Mouse (Mus musculus) retina, embryonic 14.5 days (tissue): Measurements from ENCODE around the gene Cdh22.
A peak's percentile ranks its signal among the peaks of the same experiment; 100 is the strongest.

Experiments
- DNase-seq: peaks from one replicate; pipeline ENCODE4 v3.0.0-alpha.2; 2015; ENCODE audit warnings: low spot score

Gene Cdh22

DNA sequence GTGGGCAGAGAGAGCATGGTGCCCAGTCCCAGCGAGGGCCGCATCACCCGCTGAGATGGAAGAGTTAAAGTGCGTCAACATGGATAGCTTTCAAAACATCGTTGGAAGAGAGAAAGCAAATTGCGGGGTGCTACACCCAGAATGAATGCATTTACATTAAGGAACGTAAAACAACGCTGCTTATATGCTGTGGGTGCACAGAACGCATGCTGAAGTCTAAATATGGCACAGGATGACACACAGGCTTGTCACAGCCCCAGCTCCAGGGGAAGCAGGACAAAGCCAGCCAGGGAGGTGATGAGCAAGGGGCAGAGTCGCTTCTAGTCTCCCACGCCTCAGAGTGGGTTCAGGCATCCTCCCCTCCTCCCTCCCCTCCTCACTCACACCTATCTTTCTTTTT, 27.0 kb downstream of the Cdh22 start:
- no peak for DNase-seq

DNA sequence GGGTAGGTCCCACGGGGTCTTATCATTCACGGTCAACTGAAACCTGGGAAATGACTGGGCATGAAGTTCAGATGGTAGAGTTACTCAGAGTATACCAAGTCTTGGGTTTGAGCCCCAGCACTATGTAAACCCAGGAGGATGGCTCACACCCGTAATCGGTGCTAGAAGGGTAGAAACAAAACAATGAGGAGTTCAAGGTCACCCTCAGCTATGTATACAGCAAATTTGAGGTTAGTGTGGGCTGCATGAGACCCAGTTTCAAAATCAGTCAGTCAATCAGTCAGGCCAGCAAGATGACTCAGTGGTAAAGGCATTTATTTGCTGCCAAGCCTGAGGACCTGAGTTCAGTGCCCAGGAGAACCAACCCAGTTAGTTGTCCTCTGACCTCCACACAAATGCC, 27.6 kb downstream of the Cdh22 start:
- DNase-seq: no peak

DNA sequence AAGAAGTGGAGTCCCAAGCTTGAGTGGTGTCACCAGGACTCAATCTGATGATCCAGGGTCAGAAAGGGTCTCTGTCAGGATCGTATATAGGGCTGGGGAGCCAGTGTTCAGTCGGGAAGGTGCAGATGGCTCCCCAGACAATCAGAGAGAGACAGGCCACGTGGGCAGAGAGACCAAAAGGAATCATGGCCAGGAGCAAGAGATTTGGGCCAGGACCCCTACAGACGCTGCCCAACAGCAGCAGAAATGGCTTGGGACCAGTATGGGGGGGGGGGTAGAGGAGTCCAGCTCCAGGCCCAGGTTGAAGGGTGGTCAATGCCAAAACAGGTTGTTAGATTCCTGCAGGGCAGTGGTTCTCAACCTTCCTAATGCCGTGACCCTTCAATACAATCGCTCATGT, 29.2 kb downstream of the Cdh22 start:
- no peak for DNase-seq

DNA sequence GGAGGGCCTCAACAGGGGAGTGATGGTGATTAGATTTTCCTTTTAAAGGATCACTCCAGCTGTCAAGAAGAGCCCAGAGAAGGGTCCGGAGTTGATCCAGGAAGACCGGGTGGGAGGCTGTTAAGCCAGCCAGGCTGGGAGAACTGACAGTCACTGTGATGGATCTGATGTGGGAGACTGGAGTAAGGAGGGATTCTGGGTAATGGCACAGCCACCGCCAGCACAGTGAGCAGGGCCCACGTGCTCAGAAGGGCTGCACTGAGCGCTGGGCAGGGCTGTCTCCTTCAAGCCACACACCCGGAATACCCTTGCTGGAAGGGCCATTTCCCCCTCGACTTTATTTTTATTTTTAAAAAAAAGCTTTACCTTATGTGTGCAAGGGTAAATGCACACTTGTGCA, 29.7 kb downstream of the Cdh22 start:
- no peak for DNase-seq

DNA sequence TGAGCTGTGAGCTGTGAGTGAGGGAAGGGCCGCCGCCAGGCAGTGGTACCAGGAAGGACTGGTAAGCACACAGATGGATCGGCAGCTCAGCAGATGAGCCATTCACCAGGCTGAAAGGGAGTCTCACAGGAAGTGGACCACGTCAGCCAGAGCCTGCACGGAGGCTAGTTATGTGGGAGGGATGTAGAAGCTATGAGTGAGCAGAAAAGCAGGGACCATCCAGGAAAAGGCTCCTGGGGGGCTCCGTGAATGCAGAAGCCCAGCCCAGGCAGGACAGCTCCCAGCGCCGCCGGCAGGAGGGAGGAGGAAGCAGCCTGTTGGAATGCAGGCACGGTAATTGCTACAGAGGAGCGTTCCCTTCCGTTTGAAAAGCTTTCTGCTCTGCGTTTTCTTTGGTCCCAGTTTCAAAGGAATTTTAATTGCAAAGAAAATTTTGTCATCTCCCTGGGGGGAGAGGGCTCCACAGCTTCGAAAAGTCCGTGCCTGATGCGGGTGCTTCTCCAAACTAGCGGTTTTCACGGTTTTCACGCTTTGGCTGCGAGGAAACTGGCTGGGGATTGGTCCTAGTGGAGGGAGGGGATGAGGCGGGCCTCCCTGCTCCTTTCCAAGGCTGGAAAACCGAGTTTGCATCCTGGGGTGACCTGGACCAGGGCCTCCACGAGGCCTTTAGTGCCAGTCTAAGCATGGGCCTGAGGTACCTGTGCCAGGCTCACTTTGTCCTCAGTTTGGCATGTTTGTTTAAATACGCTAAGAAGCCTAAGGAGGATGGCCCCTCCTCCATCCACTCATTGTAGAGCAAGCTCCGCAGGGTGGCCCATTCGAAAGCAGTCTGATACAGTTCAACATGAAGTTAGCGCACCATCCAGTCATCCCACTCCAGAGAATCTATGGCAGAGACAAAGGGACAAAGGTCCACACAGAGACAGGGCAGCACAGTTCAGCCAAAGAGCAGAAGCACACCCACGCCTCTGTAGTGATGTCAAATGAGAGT, 32.6 kb downstream of the Cdh22 start:
- DNase-seq: peak; percentile 59

DNA sequence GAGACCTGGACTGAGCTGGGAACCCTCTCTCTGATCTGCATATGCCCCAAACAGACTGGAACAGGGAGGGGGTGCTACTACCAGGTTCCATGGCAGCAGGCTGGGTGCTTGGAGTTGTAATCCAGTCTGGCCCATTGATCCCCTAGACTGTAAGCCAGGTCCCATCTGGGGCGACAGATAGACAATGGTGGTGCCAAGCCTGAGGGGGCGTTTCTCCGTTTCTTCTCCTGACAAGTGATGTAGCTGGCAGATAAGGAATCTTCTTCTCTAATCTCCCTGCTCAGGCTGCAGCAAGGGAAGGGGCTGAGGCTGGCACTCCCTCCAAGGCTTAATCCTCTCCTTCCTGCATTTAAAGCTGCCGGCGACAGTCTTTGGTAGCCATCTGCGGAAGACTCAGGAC, 37.1 kb downstream of the Cdh22 start:
- no peak for DNase-seq

DNA sequence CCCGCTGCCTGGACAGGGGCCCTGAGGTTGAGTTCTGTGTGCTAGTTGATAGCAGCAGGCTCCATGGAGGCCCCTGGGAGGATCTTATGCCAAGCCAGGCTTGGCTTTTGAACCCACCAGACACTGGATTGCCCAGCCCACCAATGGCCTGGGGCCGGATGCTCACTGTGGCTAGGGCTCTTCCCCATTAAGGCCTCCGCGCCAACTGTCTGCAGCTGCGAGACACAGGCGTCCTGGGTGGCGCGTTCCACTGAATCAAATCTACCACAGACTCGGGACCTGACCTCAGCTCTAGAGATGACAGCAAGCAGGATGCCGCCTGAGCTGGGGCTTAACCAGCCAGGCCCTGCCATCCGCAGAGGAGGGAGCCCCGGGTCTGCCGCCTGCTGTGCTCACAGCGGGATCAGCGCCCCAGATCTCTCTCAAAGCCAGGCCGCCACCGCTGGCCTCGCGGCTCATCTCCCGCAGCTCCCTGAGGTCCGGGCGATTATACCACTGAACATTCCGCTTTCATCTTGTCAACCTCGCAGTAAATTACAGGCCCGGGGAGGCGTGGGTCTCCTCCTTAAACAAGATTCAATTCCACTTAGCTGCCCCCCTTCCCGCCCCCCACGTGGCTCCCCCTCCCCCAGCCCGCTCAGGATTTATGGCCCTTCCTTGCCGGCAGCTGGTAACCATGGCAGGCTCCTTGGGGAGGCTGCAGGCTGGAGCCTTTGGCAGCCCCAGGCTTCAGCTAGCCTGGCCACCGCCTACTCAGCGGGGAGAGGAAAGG, 39.1 kb downstream of the Cdh22 start:
- DNase-seq: peak; percentile 71

DNA sequence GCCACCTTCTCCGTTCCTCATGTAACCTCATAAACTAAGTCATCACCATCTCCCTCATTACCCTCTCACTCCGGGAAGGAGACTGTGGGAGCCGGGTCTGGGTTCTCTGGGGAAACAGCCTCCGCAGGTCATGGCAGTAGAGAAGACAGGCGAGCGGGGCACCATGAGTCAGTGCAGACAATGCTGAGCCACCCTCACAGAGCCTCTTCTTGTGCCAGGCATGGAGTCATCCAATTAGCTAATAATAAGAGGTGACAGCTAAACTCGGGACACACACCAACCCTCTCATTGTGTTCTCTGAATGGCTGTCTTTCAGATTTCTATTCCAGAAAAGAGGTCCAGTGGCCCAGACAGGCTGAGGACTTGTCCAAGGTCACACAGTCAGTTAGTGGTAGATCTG, 43.2 kb downstream of the Cdh22 start:
- no peak for DNase-seq

DNA sequence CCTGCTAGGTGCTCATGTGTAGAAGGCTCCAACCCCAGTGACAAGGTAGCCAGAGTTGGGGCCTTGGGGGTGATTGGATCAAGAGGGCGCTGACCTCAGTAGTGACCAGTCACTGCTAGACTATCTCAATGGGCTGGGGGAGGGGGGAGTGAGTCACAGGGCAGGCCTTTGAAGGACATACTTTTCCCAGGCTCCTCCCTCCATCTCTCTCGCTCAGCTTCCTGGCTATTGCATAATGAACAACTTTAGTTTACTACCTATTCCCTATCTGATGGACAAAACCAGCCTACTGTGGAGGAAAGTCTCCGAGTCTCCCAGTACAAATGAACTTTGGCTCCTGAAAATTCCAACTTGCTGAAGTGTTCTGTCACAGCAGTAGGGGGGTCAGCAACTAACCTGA, 45.1 kb downstream of the Cdh22 start:
- no peak for DNase-seq

DNA sequence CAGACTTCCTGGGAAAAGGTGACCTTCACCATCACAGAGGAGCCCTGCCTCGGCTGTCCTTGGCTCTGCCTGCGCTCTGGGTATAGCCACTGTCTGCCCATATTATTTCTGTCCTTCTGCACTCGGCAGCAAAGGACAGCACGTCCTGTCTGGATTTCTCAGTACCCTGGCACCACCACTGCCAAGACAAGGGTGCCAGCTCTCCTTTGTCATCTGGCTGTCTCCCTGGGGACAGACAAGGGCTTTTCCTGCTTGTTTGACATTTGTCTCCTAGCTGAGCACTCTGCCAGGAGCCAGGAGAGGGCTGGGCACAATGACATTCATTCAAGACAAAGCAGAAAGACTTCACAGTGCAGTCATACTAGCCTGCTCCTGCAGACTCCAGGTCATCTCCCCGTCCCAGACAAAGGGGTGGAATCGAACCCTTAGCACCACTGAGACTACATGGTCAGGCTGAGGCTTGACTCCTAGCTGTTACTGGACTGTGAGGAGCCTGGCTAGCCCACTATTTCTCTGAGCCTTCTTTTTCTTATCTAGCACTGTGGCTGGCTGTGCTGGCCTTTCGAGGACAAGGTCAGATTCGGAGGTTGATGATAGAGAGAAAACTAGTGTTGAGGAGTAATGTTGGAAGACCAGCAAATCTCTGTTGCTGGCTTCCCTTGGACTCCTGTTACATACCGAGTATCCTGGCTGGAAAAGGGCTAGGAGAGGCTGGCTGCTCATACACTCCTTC, 46.8 kb downstream of the Cdh22 start:
- no peak for DNase-seq

DNA sequence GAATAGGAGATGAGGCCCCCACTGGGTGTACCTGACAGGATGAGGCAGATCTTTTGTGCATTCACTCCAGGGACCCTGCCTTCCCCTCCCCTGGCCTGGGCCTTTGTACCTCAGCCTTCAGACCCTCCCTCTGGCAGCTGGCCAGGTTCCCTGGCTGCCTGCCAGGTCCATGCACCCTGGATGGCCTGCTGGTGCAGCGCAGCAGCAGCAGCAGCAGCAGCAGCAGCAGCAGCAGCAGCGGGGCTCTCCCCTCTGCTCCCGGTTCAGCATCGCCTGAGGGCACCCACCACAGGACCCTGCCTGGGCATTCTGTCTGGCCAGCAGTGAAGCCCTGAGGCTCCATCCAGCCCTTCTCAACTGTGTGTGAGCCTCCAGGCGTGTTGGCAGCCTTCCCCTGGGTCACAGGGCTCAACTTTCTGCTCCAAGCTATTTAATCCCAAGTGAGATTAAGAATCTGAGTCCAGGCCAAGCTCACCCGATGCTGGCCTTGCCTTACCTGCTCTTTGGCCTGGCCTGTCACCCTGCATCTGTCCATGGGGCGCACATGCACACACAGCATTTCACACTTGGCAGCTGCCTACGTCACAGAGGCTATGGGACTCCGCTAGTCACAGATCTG, 50.5 kb downstream of the Cdh22 start:
- peak; percentile 62 for DNase-seq

DNA sequence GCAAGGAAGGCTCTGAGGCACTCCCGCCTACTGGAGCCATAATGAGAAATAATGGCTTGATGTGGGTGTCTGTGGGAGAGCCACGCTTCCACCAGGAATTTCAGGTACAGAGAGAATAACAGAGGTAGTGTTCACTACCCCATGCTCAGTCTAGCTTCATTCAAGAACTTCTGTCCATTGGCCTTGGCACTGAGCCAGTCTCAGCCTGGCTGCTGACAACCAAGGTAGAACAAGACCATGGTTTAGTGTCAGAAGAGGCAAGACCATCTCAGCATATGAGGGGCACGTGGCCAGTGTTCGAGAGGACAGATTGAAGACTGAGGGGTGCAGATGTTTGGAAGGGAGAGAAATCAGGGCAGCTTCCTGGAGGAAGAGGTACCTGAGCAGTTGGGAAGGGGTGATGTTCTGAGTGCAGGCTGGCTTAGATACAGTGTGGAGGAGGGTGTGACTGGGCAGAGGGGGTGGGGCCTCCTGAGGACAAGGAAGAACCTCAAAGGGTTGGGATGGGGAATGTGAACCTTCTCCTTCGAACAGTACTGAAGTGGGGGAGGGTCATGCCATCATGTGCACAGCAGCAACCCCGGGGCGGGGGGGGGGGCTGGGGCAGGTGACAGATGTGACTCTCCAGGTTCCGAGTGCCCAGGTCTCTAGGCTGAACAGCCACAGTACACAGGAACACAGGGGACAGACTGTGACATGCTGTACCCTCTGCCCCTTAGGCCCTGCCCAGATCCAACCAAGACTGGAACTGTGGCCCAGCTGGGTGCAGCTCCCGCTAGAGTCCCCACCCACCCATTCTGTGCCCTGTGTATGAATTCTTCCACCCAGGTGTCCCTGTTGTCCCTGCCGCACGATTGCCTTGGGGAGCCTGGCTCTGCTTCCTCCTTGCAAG, 52.3 kb downstream of the Cdh22 start:
- no peak for DNase-seq

DNA sequence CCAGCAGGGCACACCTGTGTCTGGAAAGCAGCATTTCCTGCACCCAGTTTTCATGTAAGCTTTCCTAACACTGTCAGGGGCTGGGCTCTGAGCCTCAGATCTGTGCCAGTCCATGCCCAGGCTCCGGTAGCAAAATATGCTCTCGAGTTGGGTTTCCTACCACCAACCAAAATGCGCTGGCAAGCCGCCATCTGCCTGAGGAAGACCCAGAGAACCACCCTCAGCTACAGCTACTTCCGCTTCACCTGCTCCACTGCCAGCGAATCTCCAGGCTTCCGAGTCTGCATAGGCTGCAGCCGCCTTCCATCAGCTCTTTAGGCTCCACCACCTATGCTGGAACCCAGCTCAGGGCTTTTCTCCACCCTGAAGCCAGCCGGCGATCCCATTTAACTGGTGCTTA, 55.4 kb downstream of the Cdh22 start:
- no peak for DNase-seq

DNA sequence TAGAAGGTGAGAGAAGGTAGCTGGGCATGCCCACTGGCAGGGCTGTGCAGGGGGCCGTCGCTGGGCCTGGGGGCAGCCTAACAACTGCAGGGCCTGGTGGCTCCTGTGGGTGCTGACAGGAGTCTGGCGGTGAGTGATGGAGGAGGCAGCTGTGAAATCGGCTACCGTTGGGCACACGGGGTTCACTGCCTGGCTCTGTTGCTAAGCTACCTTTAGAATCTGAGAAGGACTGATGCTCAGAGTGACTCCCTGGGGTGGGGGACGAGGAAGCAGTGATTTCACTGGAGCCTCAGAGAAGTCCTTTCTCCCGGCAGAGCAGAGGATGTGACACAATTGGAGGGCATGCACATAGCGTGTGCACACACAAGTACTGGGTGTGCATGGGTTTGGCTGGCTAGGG, 57.7 kb downstream of the Cdh22 start:
- no peak for DNase-seq

DNA sequence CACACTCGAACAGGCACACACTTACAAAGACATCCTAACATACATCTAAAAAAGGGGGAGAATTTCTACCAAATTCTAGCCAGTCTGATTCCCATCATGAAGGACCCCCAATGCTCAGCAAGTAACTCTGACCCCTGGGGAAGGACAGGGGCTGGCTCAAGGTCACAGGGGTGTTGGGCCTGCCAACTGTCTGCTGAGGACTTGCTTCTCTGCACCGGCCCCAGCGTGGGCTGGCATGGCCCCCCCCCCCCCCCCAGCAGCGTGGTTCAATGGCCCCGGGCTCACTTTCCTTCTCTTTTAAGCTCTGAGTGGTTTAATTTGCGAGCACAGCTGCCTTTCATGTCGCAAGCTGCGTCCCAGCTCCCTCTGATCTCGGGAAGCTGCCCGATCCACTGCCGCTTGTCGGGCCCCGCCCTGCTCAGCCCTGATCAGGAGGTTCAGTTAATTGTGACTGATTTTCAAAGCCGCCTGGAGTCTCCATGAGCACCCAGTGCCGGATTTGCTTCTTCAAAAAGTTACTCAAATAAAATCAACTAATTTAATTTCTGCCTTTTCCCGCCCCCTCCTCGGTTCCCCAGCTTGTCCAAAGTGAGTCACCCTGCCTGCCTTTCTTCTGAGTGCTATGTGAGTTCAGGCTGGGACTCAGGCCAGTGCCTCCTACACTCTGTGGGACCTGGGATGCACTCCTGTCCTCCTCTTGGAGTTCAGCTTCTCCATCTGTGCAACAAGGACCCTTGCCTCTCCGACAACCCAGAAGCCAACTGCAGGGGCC, 67.8 kb downstream of the Cdh22 start:
- DNase-seq: peak; percentile 32

DNA sequence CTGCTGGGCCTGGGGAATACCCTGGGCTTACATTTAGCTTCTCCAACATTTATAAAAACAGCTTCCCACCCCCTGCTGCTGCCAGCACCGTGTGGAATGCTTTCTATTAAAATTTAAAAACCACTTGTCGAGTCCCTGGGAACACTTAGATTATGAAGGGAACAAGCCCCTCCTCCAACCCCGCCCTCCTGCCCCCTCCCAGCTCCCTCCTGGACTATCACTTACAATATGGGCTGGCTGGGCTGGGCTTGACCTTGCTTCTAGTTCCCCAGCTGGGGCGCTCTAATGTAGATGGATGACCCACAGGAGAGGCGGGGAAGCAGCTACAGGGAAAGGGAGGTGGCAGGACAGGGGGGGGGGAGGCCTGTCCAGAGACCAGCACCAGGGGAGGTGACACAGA, 72.4 kb downstream of the Cdh22 start:
- no peak for DNase-seq

DNA sequence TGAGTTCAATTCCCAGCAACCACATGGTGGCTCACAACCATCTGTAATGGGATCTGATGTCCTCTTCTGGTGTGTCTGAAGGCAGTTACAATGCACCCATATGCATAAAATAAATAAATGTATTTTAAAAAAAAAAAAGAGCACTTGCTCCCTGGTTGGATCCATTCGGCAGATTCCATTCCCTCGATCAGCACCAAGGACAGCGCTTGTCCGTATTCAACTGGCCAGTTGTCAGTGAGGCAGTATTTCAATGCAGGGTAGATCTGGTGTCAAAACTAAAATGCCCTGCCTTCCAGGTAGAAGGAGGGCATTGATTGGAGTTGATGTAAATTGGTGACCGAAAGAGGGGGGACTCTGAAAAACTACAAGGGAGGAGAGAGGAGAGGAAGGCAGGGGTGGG, 74.2 kb downstream of the Cdh22 start:
- DNase-seq: peak; percentile 74

DNA sequence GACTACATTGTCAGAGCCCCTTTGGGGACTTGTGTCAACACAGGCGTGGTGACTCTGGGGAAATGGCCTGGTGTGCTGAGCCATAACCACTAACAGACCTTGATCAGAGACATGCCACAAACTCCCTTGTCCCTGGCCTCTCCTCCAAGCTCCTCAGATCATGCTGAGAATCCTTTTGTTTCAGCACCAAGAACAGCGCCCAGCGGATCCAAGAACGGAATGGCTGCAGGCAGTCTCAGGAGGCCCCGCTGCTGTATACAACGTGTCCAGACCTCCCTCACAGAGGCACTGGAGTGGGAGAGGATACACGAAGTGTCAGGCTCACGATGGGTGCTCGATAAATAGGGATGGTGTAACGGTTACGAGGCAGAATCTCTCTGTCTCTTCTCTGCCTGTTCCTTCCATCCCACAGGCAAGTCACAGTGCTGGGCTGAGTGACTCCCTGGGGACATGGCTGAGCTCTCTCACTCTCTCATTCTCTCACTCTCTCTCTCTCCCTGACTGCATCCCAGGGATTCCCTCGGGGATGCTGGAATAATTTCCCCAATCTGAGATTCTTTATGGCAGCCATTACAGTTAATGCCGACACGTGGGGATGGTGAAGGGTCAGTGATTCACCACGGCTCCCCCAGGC, 75.5 kb downstream of the Cdh22 start:
- DNase-seq: peak; percentile 83

DNA sequence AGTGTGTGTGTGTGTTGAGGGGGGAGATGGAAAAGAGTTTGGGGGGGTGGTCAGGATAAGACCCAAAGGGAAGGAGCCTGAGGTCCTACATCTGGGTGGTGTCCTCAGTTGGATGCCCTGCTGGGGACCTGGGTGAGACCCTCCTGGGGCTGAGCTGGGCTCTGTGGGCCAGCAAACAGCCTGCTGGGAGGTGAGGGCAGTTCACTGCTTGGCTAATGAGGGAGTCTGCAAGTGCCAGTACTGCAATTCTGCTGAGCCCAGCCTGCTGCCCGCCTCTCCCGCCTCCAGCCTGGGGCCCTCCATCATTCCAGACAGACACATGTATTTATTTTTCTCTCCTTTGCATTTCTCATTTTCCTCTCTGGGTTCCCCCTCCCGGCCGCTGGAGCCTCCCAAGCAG, 76.3 kb downstream of the Cdh22 start:
- DNase-seq: no peak

DNA sequence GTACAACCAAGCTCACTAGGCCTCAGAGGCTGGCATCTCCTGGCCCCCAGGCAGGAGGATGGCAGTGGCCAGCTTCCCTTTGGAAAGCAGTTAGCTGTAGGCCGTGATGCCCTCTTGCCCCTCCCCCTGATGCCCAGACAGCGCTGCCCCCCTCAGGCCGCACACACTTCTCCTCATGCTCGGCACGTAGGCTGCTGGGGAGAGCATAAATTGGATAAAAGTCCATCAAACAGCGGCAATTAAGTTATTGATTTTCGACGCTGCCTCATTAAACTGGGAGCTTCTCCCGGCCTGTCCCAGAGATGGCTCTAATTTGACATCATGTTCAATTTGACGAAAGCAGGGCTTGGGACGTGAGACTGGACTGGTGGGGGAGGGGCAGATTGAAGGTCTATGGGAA, 76.8 kb downstream of the Cdh22 start:
- no peak for DNase-seq
